Mouse (Mus musculus) midbrain, embryonic 10.5 days (tissue): ENCODE measurements around the gene Cyp20a1. TPM values are rescaled to one million over a fixed set of nuclear protein-coding genes. Genes with fewer than 3 reads are reported as not detected.

ENCODE experiments used
- DNase-seq: peaks from one replicate; pipeline ENCODE4 v3.0.0-alpha.2; 2017; ENCODE audit warnings: low spot score
- H3K27ac ChIP-seq: fragments of 300-500 bp; sonication (generic); replicated peaks from 2 replicates; pipeline ENCODE4 v1.5.1; 2016; ENCODE audit warnings: mild to moderate bottlenecking
- H3K27me3 ChIP-seq: fragments of 300-500 bp; sonication (generic); 2 replicates; pipeline ENCODE4 v1.6.1; 2016; ENCODE audit warnings: low read depth, mild to moderate bottlenecking; ENCODE audit not compliant: poor library complexity, severe bottlenecking
- H3K36me3 ChIP-seq: fragments of 300-500 bp; sonication (generic); 2 replicates; pipeline ENCODE4 v1.6.1; 2016; ENCODE audit warnings: mild to moderate bottlenecking, moderate library complexity
- H3K4me1 ChIP-seq: fragments of 300-500 bp; sonication (generic); 2 replicates; pipeline ENCODE4 v1.6.1; 2016
- H3K4me3 ChIP-seq: fragments of 300-500 bp; sonication (generic); 2 replicates; pipeline ENCODE4 v1.5.1; 2016; ENCODE audit warnings: mild to moderate bottlenecking, moderate library complexity
- H3K9me3 ChIP-seq: fragments of 300-500 bp; sonication (generic); replicated peaks from 2 replicates; pipeline ENCODE4 v1.6.1; 2016; ENCODE audit warnings: mild to moderate bottlenecking
- WGBS: fragments of 180-500 bp; shearing (Covaris S2); methylation state at CpG from one replicate; pipeline ENCODE4 v1.1.7; 2016; 5-methylcytosine and 5-hydroxymethylcytosine counted together
- polyA plus RNA-seq: library from polyadenylated mRNA; unstranded; fragments of >200 nt; fragmentation: Nextera tagmentation; extraction: Ambion mirVana; gene quantifications from 2 replicates; pipeline ENCODE4 v1.2.1, GENCODE M21; 2016

Cyp20a1 gene
- polyA plus RNA-seq, 1 experiment from 2014 or later = 31.3 TPM

DNA sequence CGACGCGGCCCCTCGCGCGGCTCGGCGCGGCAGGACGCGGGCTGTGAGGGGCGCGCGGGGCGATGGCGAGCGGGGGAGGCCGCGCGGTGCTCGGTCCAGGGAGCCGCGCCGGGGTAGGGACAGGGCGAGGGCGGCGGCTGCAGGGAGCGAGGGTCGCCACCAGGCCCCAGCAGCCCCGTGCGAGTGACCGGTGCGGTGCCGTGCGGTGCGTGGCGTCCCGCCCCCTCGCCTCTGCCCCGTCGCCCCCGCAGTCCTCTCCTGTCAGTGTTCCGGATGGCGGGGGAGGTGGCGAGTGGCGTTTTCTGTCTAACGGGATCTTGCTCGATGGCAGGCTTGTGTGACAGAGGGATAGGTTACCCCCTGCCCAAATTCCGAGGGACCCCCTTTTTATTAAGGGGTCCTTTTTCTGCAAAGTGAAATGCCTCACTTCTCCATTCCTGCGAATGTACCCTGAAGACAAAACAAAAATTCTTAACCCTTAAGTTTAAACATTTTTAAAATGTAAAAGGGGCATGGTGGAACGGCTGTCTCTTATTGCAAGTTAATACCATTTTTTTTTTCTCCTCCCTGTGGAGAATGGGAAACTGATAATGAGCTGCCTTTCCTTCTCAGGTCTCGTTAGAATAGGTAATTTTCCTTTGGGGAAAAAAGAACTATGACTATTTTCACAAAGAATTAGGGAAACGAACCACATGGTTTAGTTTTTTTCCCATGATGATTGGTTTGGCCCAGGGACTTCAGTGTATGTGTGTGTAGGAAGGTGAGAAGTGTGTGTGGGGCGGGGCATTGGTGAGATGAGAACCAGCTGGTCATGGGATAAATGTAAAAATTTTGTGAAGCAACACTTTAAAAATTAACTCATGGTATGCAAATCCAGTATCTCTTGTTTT is 67.0 kb downstream of the Cyp20a1 start:
- 1% methylated on average over 54 of the region's 54 CpGs for WGBS
- H3K4me3 ChIP-seq = peak overlapping the region; percentile 95
- peaks cover 2% of the 10 kb centered on the region; the same call in 1 of the 2 replicates for H3K36me3 ChIP-seq
- H3K27ac ChIP-seq = peak overlapping the region; percentile 99
- no peaks in the 10 kb centered on the region for H3K27me3 ChIP-seq
- peaks cover 41% of the 10 kb centered on the region for H3K4me1 ChIP-seq
- no peaks in the 10 kb centered on the region for H3K9me3 ChIP-seq
- no peak for DNase-seq

DNA sequence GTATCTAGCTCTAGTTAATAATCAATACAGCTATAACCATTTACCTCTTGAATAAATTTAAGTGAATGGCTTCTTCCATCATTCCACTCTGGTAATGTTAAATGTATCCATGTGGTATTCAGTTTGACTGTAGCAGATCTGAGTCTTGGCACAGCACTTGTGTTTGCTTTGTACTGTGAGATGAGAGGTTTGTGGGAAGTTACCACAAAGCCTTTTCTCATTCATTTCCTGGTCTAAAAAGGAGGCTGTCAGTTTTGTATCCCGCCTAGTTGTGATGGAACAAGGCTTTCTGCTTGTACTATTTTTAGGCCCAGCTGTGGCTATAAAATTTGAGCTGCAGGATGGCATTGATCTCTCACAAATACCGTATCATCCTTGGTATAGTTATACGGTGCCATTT is 73.6 kb downstream of the Cyp20a1 start:
- Histone ChIP-seq H3K9me3 (peaks cover 3% of the 10 kb centered on the region; the same call in 1 of the 2 replicates), H3K4me3 (no peak overlapping the region), H3K27me3 (no peaks in the 10 kb centered on the region), H3K36me3 (peaks cover 32% of the 10 kb centered on the region), H3K27ac (no peak overlapping the region), H3K4me1 (peaks cover 2% of the 10 kb centered on the region; the same call in 1 of the 2 replicates)
- no peak for DNase-seq
- 88% methylated on average over 3 of the region's 3 CpGs for WGBS

DNA sequence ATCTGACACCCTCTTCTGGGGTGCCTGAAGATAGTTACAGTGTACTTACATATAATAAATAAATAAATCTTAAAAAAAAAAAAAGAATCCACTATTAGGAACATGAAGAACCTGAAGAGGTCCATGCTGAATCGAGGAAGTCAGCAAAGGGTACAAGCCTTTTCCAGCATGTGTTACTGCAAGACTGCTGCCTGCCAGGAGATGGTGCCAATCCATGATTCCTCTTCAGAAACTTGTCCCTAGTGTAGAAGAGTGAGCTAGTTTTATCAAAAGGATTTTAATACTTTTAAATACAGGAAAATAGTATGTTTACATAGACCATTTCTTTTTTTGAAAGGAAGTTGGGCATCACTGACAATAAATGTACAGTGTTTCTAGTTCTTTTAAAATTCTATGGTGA is 80.8 kb downstream of the Cyp20a1 start:
- Histone ChIP-seq H3K4me1 (peaks cover 11% of the 10 kb centered on the region), H3K36me3 (peaks cover 19% of the 10 kb centered on the region), H3K27me3 (no peaks in the 10 kb centered on the region), H3K9me3 (no peaks in the 10 kb centered on the region), H3K4me3 (no peak overlapping the region), H3K27ac (no peak overlapping the region)
- no peak for DNase-seq
- 97% methylated on average over 1 of the region's 1 CpGs for WGBS

DNA sequence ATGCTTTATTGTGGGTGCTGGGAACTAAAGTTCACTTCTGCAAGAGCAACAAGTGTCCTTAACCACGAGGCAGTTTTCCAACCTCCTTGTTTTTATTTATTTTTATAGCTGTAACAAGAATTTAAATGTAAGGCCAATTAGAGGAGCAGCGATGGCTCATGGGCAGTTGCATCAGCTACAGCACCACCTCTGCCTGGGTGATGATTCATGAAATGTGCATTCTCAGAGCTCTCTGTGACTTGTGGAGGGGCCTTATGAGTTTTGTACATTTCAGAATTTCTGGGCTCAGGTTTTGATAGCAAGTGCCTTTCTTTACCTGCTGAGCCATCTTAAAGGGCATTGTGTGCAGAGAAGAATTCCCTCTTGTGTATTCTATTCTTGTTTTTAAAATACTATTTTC is 85.2 kb downstream of the Cyp20a1 start:
- 93% methylated on average over 2 of the region's 2 CpGs for WGBS
- Histone ChIP-seq H3K36me3 (peaks cover 15% of the 10 kb centered on the region), H3K27ac (no peak overlapping the region), H3K9me3 (no peaks in the 10 kb centered on the region), H3K27me3 (no peaks in the 10 kb centered on the region), H3K4me3 (no peak overlapping the region), H3K4me1 (peaks cover 11% of the 10 kb centered on the region)
- DNase-seq = no peak

DNA sequence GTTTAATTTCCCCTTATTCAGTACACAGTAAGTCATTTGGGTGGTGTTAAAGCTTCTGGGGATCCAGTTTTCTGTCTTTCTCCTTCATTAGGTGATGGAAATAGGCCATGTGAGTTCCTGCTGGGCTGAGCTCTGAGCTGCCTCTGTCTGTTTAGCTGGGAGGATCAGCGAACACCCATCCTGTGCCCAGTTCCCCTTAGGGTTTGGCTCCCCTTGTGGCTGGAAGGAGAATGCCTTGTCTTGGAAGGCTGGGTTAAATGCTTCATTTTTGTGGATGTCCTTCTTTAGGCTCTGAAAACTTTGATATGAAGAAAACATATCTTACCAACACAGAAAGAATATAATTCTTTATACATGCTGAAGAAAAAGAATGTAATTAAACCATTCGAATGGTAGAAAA is 85.8 kb downstream of the Cyp20a1 start:
- 73% methylated on average over 2 of the region's 2 CpGs for WGBS
- Histone ChIP-seq H3K4me1 (peaks cover 11% of the 10 kb centered on the region), H3K4me3 (no peak overlapping the region), H3K36me3 (peaks cover 15% of the 10 kb centered on the region), H3K27me3 (no peaks in the 10 kb centered on the region), H3K27ac (no peak overlapping the region), H3K9me3 (no peaks in the 10 kb centered on the region)
- no peak for DNase-seq

DNA sequence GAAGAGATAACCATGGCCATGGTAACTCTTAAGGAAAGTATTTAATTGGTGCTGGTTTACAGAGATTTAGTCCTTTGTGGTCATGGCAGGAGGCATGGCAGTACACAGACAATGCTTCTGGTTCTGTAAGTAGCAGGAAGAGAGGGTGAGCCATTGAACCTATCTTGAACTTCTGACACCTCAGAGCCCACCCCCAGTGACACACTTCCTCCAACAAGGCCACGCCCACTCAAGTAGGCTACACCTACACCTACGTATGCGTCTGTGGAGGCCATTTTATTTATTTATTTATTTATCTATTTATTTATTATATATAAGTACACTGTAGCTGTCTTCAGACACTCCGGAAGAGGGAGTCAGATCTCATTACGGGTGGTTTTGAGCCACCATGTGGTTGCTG is 88.4 kb downstream of the Cyp20a1 start:
- no peaks in the 10 kb centered on the region for H3K9me3 ChIP-seq
- H3K27me3 ChIP-seq = no peaks in the 10 kb centered on the region
- WGBS = 91% methylated on average over 5 of the region's 5 CpGs
- H3K4me3 ChIP-seq = no peak overlapping the region
- H3K36me3 ChIP-seq = peaks cover 18% of the 10 kb centered on the region
- DNase-seq = no peak
- H3K4me1 ChIP-seq = peaks cover 2% of the 10 kb centered on the region
- no peak overlapping the region for H3K27ac ChIP-seq

DNA sequence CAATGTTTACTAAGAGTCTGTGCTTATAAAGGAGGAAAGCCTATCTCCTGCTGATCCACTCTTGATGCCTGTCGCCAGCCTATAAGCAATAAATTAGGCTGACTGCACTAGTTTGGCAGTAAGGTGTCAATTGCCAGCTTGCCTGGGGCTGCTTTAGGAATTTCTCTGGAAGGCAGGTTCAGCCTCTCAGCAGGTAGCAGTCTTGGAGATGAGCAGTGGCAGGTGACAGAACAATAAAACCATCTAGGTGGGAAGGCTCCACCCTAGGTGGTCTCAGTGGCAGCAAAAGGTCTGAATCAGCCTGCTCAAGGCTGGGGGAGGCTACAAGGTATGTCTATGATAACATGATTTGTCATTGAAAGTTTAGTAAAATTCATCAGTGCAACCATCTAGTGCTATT is 89.4 kb downstream of the Cyp20a1 start:
- H3K9me3 ChIP-seq = no peaks in the 10 kb centered on the region
- no peak overlapping the region for H3K27ac ChIP-seq
- WGBS = 26% methylated on average over 1 of the region's 1 CpGs
- no peak for DNase-seq
- peaks cover 26% of the 10 kb centered on the region for H3K36me3 ChIP-seq
- no peak overlapping the region for H3K4me3 ChIP-seq
- H3K4me1 ChIP-seq = no peaks in the 10 kb centered on the region
- no peaks in the 10 kb centered on the region for H3K27me3 ChIP-seq

Other genes starting within 250 kb of the Cyp20a1 start
- 4.2 and 5.4 TPM in 2 replicates for gene Carf, start 245.1 kb upstream of the Cyp20a1 start, polyA plus RNA-seq
- 58.5 and 73.3 TPM in 2 replicates for gene Wdr12, start 244.7 kb upstream of the Cyp20a1 start, polyA plus RNA-seq
- gene Nbeal1, start 162.7 kb upstream of the Cyp20a1 start, polyA plus RNA-seq = 8.5 and 8.8 TPM in 2 replicates
- 52.4 and 63.8 TPM in 2 replicates for gene Abi2, start 66.3 kb downstream of the Cyp20a1 start, polyA plus RNA-seq
- 19.9 and 21.7 TPM in 2 replicates for gene Raph1, start 223.8 kb downstream of the Cyp20a1 start, polyA plus RNA-seq